Mouse (Mus musculus) spleen, postnatal 14 days (tissue): ENCODE results near the gene Gpcpd1.

Experiments
- DNase-seq, 2 experiments: peaks; one replicate each; pipeline ENCODE4 v3.0.0; 2021 to 2022; ENCODE audit warnings: low spot score in 2 of 2

The Gpcpd1 gene

GRCm38 (mm10) chr2:132586006-132586405, 1.5 kb downstream of the Gpcpd1 start:
- DNase-seq, result no peak

DNA sequence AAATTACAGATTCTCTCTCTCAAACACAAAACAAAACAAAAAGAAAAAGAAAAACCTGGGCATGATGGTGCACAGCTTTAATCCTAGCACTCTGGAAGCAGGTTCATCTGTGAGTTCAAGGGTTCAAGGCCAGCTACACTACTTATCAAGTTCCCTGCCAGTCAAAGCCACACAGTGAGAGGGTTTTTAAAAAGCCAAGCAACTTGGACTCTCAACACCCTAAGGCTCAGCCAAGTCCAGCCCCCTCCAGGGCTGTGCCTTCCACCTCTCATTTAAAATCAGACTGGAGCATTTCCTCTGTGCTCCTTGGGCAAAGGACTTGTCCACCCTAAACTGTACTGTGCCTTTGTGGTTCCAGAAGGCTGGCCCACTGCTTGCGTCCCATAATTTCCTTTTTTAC, 3.3 kb downstream of the Gpcpd1 start:
- no peak for DNase-seq

DNA sequence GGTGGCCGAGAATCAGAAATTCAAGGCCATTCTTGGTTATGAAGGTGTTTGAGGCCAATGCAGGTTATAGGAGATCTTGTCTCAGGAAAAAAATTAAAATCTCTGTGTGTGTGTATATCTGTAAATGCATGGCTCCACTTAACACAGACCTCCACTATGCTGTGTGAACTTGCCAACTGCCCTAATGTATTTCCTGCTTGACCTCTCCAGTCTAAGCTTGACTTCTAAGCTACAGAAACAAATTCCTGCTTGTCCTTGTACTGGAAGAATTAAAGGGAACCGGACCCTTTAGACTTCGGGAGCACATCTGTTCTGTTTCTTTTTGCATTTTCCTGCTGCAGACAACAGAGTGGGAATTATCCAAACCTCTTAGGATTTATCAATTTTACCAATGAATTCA, 4.4 kb downstream of the Gpcpd1 start:
- DNase-seq, result no peak

DNA sequence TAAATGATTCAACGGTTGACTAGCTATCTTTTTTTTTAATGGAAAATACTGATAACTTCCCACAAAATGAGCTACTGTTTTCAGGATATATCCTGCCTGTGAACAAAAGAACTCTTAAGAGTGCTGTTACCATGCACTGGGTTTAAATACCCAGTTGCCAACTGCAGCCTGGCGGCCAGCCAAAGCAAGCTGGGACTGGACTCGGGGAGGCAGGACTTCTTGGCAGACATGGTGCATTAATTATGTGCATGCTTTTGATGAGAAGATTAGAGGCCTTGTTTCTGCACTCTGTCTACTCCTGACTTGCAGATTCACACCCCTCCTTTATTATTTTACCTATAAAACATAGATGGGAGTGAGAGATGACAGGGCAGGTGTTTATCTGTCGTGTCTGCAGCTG, 5.3 kb downstream of the Gpcpd1 start:
- no peak for DNase-seq

GRCm38 (mm10) chr2:132579689-132580088, 7.8 kb downstream of the Gpcpd1 start:
- DNase-seq, result no peak

DNA sequence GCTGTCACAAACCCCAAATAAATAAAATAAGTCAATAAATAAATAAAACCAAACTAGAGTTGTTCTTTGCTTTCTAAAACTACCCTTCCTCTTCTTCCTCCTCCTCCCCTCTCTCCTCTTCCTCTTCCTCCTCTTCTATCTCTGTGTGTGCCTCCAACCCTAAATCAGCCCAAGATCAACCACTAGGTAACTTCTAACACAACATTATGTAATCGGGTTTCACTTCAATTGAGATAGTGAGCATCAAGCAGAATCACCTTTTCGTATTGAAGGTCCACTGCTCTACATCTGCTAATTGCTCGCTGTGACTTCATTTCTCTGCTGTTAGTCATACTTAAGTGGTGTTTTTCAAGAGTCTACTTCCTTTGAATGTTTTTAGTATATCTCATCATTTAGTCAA, 8.8 kb downstream of the Gpcpd1 start:
- DNase-seq, result no peak

- peak; percentile 98 to 99 for DNase-seq
Measured at GRCm38 (mm10) chr2:132578059-132578458, 9.5 kb downstream of the Gpcpd1 start.

DNA sequence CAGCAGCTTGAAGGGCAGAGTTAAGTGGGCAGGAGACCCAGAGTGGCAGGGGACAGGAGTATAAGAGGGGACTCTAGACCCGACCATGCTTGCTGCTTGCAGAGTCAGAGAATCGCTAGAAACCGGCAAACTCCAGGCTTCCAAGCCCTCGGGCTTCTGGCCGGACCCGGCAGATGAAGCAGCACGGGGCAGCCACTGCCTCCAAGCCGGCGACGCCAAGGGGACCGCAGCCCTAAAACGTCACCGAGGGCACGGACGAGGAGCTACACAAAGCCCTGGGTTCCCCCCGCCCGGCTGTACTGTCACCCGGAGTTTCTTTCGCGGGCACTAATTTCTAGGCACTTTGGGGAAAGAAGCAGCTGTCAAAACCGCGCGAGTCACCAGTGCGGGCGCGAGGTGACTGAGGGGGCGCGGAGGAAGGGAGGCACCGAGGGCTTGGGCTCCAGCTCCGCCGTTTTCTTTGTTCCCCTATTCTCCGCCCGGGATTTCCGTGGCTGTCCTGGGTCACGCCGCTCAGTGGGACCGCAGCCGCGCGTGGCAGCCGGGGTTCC, 10.0 kb downstream of the Gpcpd1 start:
- DNase-seq, result peak; percentile 41 to 63

GRCm38 (mm10) chr2:132576522-132577135, 10.9 kb downstream of the Gpcpd1 start:
- DNase-seq, result no peak

GRCm38 (mm10) chr2:132575759-132576439, 11.6 kb downstream of the Gpcpd1 start:
- peak in 1 of 2 experiments; percentile 26 for DNase-seq

- no peak for DNase-seq
Measured at GRCm38 (mm10) chr2:132575256-132575655, 12.3 kb downstream of the Gpcpd1 start.

DNA sequence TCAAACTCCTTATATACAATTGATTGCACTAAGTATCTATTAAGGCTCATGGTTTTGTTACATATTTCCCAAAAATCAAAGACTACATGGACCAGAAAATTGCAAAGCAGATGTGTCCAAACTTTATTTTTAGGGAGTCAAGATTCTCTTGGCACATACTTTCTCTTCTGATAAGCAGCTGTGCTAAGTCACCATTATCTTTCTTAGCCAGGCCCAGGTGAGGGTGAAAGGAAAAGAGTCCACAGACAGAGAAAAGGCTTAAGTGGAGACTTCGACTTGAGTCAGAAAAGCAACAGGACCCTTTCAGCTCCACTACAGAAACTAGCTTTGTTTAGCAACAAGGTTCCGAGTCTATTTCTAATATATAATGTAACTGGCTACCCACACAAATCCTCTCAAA, 14.2 kb downstream of the Gpcpd1 start:
- no peak for DNase-seq

DNA sequence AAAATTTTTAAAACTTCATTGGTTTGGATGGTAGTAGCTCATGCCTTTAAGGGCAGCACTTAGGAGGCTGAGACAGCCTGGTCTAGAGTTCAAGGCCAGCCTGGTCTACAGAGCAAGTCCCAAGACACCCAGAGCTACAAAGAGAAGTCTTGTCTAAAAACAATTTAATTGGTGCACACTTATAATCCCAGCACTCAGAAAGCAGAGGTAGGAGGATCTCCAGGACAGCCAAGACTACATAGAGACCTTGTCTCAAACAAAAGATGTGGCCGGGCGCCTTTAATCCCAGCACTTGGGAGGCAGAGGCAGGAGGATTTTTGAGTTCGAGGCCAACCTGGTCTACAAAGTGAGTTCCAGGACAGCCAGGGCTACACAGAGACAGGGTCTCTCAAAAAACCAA, 14.9 kb downstream of the Gpcpd1 start:
- no peak for DNase-seq

GRCm38 (mm10) chr2:132571301-132571700, 16.2 kb downstream of the Gpcpd1 start:
- no peak for DNase-seq

- DNase-seq, result no peak
Measured at GRCm38 (mm10) chr2:132570869-132571268, 16.7 kb downstream of the Gpcpd1 start.

DNA sequence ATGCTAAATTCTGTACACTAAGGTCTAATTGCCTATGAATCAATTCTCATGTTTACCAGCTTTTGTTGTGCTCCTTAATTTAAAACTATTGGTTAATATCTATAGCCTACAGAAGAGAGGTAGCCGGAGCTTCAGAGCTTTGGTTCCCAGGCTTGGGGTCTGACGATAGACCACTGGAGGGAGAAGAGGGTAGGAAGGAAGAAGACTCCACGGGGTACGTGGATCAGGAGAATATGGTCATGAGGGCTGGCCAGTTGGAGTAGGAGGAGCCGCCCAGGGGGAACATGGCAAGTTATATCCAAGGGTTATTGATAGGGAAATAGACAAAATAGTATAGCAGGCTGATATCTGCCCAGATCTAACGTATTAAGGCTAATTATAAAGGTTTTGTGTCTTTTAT, 17.8 kb downstream of the Gpcpd1 start:
- no peak for DNase-seq

GRCm38 (mm10) chr2:132567414-132567813, 20.1 kb downstream of the Gpcpd1 start:
- no peak for DNase-seq

GRCm38 (mm10) chr2:132561860-132562259, 25.7 kb downstream of the Gpcpd1 start:
- no peak for DNase-seq

DNA sequence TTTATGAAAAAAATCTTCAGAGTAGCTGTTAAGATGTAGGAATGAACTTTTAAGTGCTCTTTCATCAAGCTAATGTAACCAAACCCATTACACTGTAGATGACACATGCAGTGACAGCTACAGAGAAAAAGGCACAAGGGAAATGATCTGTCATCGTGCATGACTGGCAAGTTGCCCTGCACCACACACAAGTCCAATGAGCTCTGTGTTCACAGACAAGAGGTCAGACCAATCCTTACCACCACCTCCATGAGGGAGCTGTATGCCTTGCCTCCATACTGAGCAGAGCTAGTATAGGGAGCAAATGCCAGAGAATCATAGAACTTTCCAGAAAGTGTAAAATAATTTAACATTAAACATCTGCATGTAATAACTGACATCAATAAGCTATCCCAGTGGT, 59.7 kb downstream of the Gpcpd1 start:
- no peak for DNase-seq

DNA sequence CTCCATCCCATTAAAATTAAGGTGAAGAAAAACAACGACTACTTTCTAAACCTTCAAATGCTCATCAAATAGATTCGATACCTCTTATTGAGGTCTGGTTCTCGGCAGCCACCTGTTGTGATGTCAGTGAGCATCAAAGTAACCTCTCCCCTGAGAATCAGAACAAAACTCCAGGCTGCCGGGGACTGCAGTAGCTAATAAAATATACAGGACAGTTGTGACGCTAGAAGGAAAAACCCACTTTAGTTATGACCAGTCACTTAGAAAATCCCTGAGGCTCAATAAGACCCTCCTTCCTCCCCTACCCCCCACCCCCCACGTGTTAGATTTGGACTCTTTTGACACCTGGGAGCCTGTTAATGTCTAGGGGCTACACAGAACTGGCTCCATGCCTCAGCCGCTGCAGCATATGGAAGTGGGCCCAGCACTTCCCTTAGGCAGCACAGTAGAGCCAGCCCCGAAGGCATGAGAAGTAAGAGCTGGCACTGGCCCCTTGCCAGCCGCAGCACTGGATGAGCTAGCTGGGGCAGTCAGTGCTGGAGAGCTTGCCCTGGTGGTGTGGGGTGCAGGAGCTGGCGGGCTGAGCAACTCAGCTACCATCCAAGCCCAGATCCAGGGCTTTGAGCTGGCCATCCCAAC, 60.5 kb downstream of the Gpcpd1 start:
- DNase-seq, result no peak

- no peak for DNase-seq
Measured at GRCm38 (mm10) chr2:132526110-132526509, 61.4 kb downstream of the Gpcpd1 start.

DNA sequence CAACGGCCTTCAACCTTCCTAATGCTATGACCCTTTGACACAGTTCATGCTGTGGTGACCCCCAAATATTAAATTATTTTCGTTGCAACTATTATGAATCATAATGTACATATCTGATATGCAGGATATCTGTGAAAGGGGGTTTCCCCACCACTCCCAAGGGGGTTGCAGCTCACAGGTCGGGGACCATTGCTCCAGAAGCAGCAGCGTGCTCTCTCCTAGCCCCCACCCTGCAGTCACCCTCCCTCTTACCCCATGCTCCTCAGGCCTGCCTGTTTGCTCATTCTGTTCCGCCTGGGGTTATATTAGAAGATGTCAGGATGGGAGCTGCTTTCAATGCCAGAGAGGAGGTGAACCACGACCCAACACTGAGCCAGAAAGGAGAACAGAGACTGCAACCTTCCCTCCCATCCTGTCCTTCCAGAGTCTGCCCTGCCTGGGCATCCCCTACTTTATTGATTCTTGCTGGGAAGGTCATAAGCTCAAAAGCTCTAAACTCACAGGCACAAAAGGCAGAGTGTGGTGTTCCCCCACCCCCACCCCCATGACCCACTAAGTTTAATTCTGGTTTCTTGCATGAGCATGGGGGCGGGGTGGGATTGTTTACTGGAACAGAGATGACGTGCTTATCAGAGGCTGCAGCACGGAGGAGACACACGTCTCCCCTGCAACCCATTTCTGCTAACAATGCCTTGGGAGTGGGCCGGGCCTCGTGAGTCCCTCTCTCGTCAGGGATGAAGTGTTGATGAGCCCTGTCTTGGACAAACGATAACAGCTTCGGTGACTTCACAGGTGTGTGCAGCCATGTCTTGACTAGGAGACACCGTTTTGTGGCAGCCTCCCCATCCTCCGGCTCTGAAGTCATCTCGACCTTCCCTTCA, 69.3 kb downstream of the Gpcpd1 start:
- no peak for DNase-seq
